Mouse (Mus musculus) liver, embryonic 14.5 days (tissue): ENCODE data around the gene Cep128. TPM values are rescaled to one million over a fixed set of nuclear protein-coding genes. Genes with fewer than 3 reads are reported as not detected.

Source experiments
- ATAC-seq: fragments of 200-750 bp; cut with Nextera tagmentation; 2 replicates; pipeline ENCODE4 v1.8.0; 2017; ENCODE audit warnings: moderate number of reproducible peaks, mild to moderate bottlenecking, moderate library complexity; ENCODE audit not compliant: insufficient read depth
- DNase-seq, 3 experiments: peaks; one replicate each; pipeline ENCODE4 v3.0.0-alpha.2; 2012 to 2013; ENCODE audit warnings: low read depth in 3 of 3, low spot score in 3 of 3
- H3K27ac ChIP-seq: fragments of 300-500 bp; sonication (generic); 2 replicates; pipeline ENCODE4 v1.5.1; 2014; ENCODE audit warnings: moderate library complexity, mild to moderate bottlenecking, control low read depth, inconsistent platforms
- H3K27me3 ChIP-seq: fragments of 300-500 bp; sonication (generic); 2 replicates; pipeline ENCODE4 v1.6.1; 2014; ENCODE audit warnings: mild to moderate bottlenecking, low read length, moderate library complexity; ENCODE audit not compliant: control insufficient read depth, insufficient read depth
- H3K36me3 ChIP-seq: fragments of 300-500 bp; sonication (generic); replicated peaks from 2 replicates; pipeline ENCODE4 v1.6.1; 2014; ENCODE audit warnings: low read depth; ENCODE audit not compliant: control insufficient read depth, insufficient read depth
- H3K4me1 ChIP-seq, 2 experiments: fragments of 200-500 bp in 1 of 2; fragments of 300-500 bp in 1 of 2; sonication (generic) in 1 of 2; replicated peaks; 2 replicates each; pipeline ENCODE4 v1.6.1; 2012 to 2014; ENCODE audit warnings: antibody characterized with exemption in 1 of 2, inconsistent platforms in 1 of 2, low read length in 1 of 2; ENCODE audit not compliant: control insufficient read depth in 2 of 2, insufficient read depth in 2 of 2
- H3K4me2 ChIP-seq: fragments of 300-500 bp; sonication (generic); 2 replicates; pipeline ENCODE4 v1.6.1; 2014; ENCODE audit warnings: low read depth, mild to moderate bottlenecking, control low read depth, moderate library complexity
- H3K4me3 ChIP-seq, 2 experiments: fragments of 200-500 bp in 1 of 2; fragments of 300-500 bp in 1 of 2; sonication (generic) in 1 of 2; 2 replicates each; pipeline ENCODE4 v1.5.1; 2012 to 2014; ENCODE audit warnings: low read depth in 2 of 2, low read length in 2 of 2, mild to moderate bottlenecking in 2 of 2, control low read depth in 1 of 2, inconsistent platforms in 1 of 2, moderate library complexity in 1 of 2; ENCODE audit not compliant: insufficient read depth in 1 of 2
- H3K9ac ChIP-seq: fragments of 300-500 bp; sonication (generic); replicated peaks from 2 replicates; pipeline ENCODE4 v1.6.1; 2014; ENCODE audit warnings: mild to moderate bottlenecking, control low read depth, moderate library complexity
- H3K9me3 ChIP-seq: fragments of 300-500 bp; sonication (generic); 2 replicates; pipeline ENCODE4 v1.6.1; 2016; ENCODE audit warnings: low read length, mixed read lengths; ENCODE audit not compliant: control insufficient read depth
- CTCF ChIP-seq: IDR thresholded peaks from 2 replicates; pipeline ENCODE4 v1.5.1; 2016; ENCODE audit warnings: antibody characterized with exemption, low read depth, control low read depth
- EP300 ChIP-seq: IDR thresholded peaks from 2 replicates; pipeline ENCODE4 v1.6.1; 2016; ENCODE audit warnings: antibody characterized with exemption, low read depth
- WGBS: fragments of 180-500 bp; shearing (Covaris S2); extraction: QIAGEN DNeasy Blood & Tissue Kit; methylation state at CpG from one replicate; pipeline ENCODE4 v1.1.7; 2014; ENCODE audit not compliant: insufficient replicate concordance; 5-methylcytosine and 5-hydroxymethylcytosine counted together
- polyA plus RNA-seq, 2 experiments: library from polyadenylated mRNA; depleted of rRNA in 1 of 2; stranded (reverse) in 1 of 2; unstranded in 1 of 2; fragments of >200 nt; fragmentation: Nextera tagmentation in 1 of 2; extraction: Ambion mirVana in 1 of 2; gene quantifications; 2 replicates each; pipeline versions ENCODE4 v1.2.1 to v1.2.3; 2012 to 2014

Cep128 gene
- polyA plus RNA-seq, 2 experiments = 9.3 to 9.4 TPM

- no peaks in the 10 kb centered on the region for H3K27me3 ChIP-seq
- WGBS = 86% methylated on average over 12 of the region's 12 CpGs
- no peaks in the 10 kb centered on the region for H3K9me3 ChIP-seq
- TF ChIP-seq EP300 (no peak), CTCF (no peak)
- no peak overlapping the region for H3K4me2 ChIP-seq
- ATAC-seq (no peak), DNase-seq (no peak)
- no peaks in the 10 kb centered on the region for H3K4me1 ChIP-seq
- no peaks in the 10 kb centered on the region for H3K36me3 ChIP-seq
- H3K27ac ChIP-seq = no peak overlapping the region
- H3K9ac ChIP-seq = no peak overlapping the region
- no peak overlapping the region for H3K4me3 ChIP-seq
These were observed 324.4 kb downstream of the Cep128 start for GRCm38 (mm10) chr12:91059704-91060318.

GRCm38 (mm10) chr12:91056885-91057284 lies 327.3 kb downstream of the Cep128 start:
- DNase-seq = no peak
- H3K9me3 ChIP-seq = no peaks in the 10 kb centered on the region
- H3K4me1 ChIP-seq = no peaks in the 10 kb centered on the region
- no peaks in the 10 kb centered on the region for H3K36me3 ChIP-seq
- H3K27me3 ChIP-seq = no peaks in the 10 kb centered on the region
- ATAC-seq = no peak
- no peak overlapping the region for H3K4me3 ChIP-seq
- H3K27ac ChIP-seq = no peak overlapping the region
- H3K9ac ChIP-seq = no peak overlapping the region
- no peak overlapping the region for H3K4me2 ChIP-seq
- WGBS = 86% methylated on average over 10 of the region's 10 CpGs
- TF ChIP-seq EP300 (no peak), CTCF (no peak)

GRCm38 (mm10) chr12:91052301-91052700 lies 331.9 kb downstream of the Cep128 start:
- Histone ChIP-seq H3K9ac (no peak overlapping the region), H3K36me3 (no peaks in the 10 kb centered on the region), H3K4me1 (no peaks in the 10 kb centered on the region), H3K4me2 (no peak overlapping the region), H3K9me3 (no peaks in the 10 kb centered on the region), H3K27ac (no peak overlapping the region), H3K4me3 (no peak overlapping the region), H3K27me3 (no peaks in the 10 kb centered on the region)
- TF ChIP-seq EP300 (no peak), CTCF (no peak)
- WGBS = 74% methylated on average over 3 of the region's 3 CpGs
- DNase-seq (no peak), ATAC-seq (no peak)

GRCm38 (mm10) chr12:91050593-91051325 lies 333.4 kb downstream of the Cep128 start:
- WGBS = 80% methylated on average over 9 of the region's 9 CpGs
- H3K27me3 ChIP-seq = no peaks in the 10 kb centered on the region
- no peaks in the 10 kb centered on the region for H3K9me3 ChIP-seq
- no peak overlapping the region for H3K4me3 ChIP-seq
- ATAC-seq (no peak), DNase-seq (no peak)
- no peaks in the 10 kb centered on the region for H3K36me3 ChIP-seq
- no peak overlapping the region for H3K27ac ChIP-seq
- no peak overlapping the region for H3K4me2 ChIP-seq
- TF ChIP-seq CTCF = no peak
- TF ChIP-seq EP300 = no peak
- H3K9ac ChIP-seq = no peak overlapping the region
- no peaks in the 10 kb centered on the region for H3K4me1 ChIP-seq

- no peak overlapping the region for H3K4me2 ChIP-seq
- no peak for DNase-seq
- no peak overlapping the region for H3K4me3 ChIP-seq
- 77% methylated on average over 4 of the region's 4 CpGs for WGBS
- no peaks in the 10 kb centered on the region for H3K27me3 ChIP-seq
- no peak overlapping the region for H3K27ac ChIP-seq
- no peaks in the 10 kb centered on the region for H3K4me1 ChIP-seq
- ATAC-seq = no peak
- H3K36me3 ChIP-seq = no peaks in the 10 kb centered on the region
- H3K9me3 ChIP-seq = no peaks in the 10 kb centered on the region
- no peak overlapping the region for H3K9ac ChIP-seq
- no peak for TF ChIP-seq CTCF
- no peak for TF ChIP-seq EP300
These were observed 342.8 kb downstream of the Cep128 start for GRCm38 (mm10) chr12:91041363-91041762.
